Mouse (Mus musculus): ENCODE data around the gene Tnni1. TPM values are rescaled to one million over a fixed set of nuclear protein-coding genes. Genes with fewer than 3 reads are reported as not detected.

Gene Tnni1
- polyA plus RNA-seq, 1 experiment from 2014 or later = 1.3 TPM

GRCm38 (mm10) chr1:135821780-135822179, 42.5 kb downstream of the Tnni1 start:
- no peak overlapping the region for H3K9ac ChIP-seq (ENCODE audit: low read length)
- no peak overlapping the region for H3K27ac ChIP-seq (ENCODE audit: low read depth, low read length)
- DNase-seq (ENCODE audit: low spot score, missing footprints) (no peak), ATAC-seq (ENCODE audit: low FRiP score) (no peak)
- peaks cover 41% of the 10 kb centered on the region for H3K27me3 ChIP-seq (ENCODE audit: control insufficient read depth, insufficient read depth, low read length)
- no peaks in the 10 kb centered on the region for H3K36me3 ChIP-seq (ENCODE audit: control insufficient read depth, insufficient read depth, low read length)
- peaks cover 8% of the 10 kb centered on the region for H3K4me1 ChIP-seq (ENCODE audit: control insufficient read depth, insufficient read depth, low read length)
- WGBS = 80% methylated on average over 7 of the region's 7 CpGs
- H3K9me3 ChIP-seq (ENCODE audit: control insufficient read depth, low read length) = no peaks in the 10 kb centered on the region
- no peak overlapping the region for H3K4me2 ChIP-seq
- H3K4me3 ChIP-seq (ENCODE audit: low read depth, low read length) = no peak overlapping the region

GRCm38 (mm10) chr1:135828918-135829317, 49.7 kb downstream of the Tnni1 start:
- Histone ChIP-seq H3K9me3 (ENCODE audit: control insufficient read depth, low read length) (no peaks in the 10 kb centered on the region), H3K27ac (ENCODE audit: low read depth, low read length) (no peak overlapping the region), H3K36me3 (ENCODE audit: control insufficient read depth, insufficient read depth, low read length) (no peaks in the 10 kb centered on the region), H3K27me3 (ENCODE audit: control insufficient read depth, insufficient read depth, low read length) (no peaks in the 10 kb centered on the region; the same call in 1 of the 2 replicates), H3K9ac (ENCODE audit: low read length) (no peak overlapping the region), H3K4me2 (no peak overlapping the region), H3K4me1 (ENCODE audit: control insufficient read depth, insufficient read depth, low read length) (no peaks in the 10 kb centered on the region), H3K4me3 (ENCODE audit: low read depth, low read length) (no peak overlapping the region)
- 13% methylated on average over 1 of the region's 1 CpGs for WGBS
- DNase-seq (ENCODE audit: low spot score, missing footprints) = peak; percentile 94
- ATAC-seq (ENCODE audit: low FRiP score) = no peak

DNA sequence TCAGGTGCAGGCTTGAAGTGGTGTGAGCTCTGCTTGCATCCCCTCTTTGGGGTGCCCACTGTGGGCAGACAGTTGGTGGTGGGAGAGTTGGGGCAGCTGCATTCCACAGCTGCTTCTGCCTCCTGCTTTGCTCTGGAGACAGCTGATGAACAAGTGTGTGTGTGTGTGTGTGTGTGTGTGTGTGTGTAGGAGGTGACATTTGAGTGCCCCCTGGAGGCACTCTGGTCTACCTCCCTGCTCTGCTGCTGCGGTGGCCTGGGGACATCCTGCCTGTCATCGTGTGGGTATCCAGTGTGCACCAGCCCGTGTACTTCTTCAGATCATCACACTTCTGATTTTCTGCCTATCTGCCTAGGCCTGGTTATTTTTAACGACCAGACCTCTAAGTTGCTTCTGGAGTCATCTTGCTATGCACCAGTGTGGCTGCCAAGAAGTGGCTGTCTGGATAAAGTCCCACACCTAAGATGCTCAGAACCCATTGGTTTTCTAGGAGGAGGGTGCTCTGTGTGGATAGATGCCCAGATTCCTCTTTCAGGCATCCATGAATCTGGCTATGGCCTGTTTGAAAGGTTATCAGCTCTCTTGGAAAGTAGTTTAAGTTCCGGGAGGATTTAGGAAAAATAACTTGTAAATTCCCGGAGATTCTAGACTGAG, 55.1 kb downstream of the Tnni1 start:
- Histone ChIP-seq H3K4me3 (ENCODE audit: low read depth, low read length) (no peak overlapping the region), H3K4me1 (ENCODE audit: control insufficient read depth, insufficient read depth, low read length) (no peaks in the 10 kb centered on the region), H3K9me3 (ENCODE audit: control insufficient read depth, low read length) (no peaks in the 10 kb centered on the region), H3K9ac (ENCODE audit: low read length) (no peak overlapping the region), H3K27ac (ENCODE audit: low read depth, low read length) (no peak overlapping the region), H3K27me3 (ENCODE audit: control insufficient read depth, insufficient read depth, low read length) (no peaks in the 10 kb centered on the region), H3K4me2 (no peak overlapping the region), H3K36me3 (ENCODE audit: control insufficient read depth, insufficient read depth, low read length) (no peaks in the 10 kb centered on the region)
- 77% methylated on average over 6 of the region's 6 CpGs for WGBS
- DNase-seq (ENCODE audit: low spot score, missing footprints) (peak; percentile 64), ATAC-seq (ENCODE audit: low FRiP score) (no peak)

- H3K9ac ChIP-seq (ENCODE audit: low read length) = no peak overlapping the region
- WGBS = 82% methylated on average over 8 of the region's 8 CpGs
- DNase-seq (ENCODE audit: low spot score, missing footprints) (peak; percentile 51), ATAC-seq (ENCODE audit: low FRiP score) (no peak)
- no peaks in the 10 kb centered on the region for H3K4me1 ChIP-seq (ENCODE audit: control insufficient read depth, insufficient read depth, low read length)
- no peaks in the 10 kb centered on the region for H3K27me3 ChIP-seq (ENCODE audit: control insufficient read depth, insufficient read depth, low read length)
- H3K27ac ChIP-seq (ENCODE audit: low read depth, low read length) = no peak overlapping the region
- no peaks in the 10 kb centered on the region for H3K9me3 ChIP-seq (ENCODE audit: control insufficient read depth, low read length)
- H3K4me3 ChIP-seq (ENCODE audit: low read depth, low read length) = no peak overlapping the region
- H3K36me3 ChIP-seq (ENCODE audit: control insufficient read depth, insufficient read depth, low read length) = no peaks in the 10 kb centered on the region
- H3K4me2 ChIP-seq = no peak overlapping the region
Measured at GRCm38 (mm10) chr1:135834983-135835382, 55.7 kb downstream of the Tnni1 start.

GRCm38 (mm10) chr1:135835716-135836483, 56.7 kb downstream of the Tnni1 start, which contains the start of gene Tnnt2:
Gene Tnnt2 (plus strand): TSS chr1:135836354.
- 62% methylated on average over 9 of the region's 9 CpGs for WGBS
- ATAC-seq (ENCODE audit: low FRiP score) = no peak

GRCm38 (mm10) chr1:135838626-135839025, 59.4 kb downstream of the Tnni1 start:
- Histone ChIP-seq H3K4me2 (no peak overlapping the region), H3K4me3 (ENCODE audit: low read depth, low read length) (no peak overlapping the region), H3K9ac (ENCODE audit: low read length) (no peak overlapping the region), H3K9me3 (ENCODE audit: control insufficient read depth, low read length) (no peaks in the 10 kb centered on the region), H3K27ac (ENCODE audit: low read depth, low read length) (no peak overlapping the region), H3K36me3 (ENCODE audit: control insufficient read depth, insufficient read depth, low read length) (no peaks in the 10 kb centered on the region), H3K27me3 (ENCODE audit: control insufficient read depth, insufficient read depth, low read length) (no peaks in the 10 kb centered on the region), H3K4me1 (ENCODE audit: control insufficient read depth, insufficient read depth, low read length) (no peaks in the 10 kb centered on the region)
- 73% methylated on average over 4 of the region's 4 CpGs for WGBS
- ATAC-seq (ENCODE audit: low FRiP score) (no peak), DNase-seq (ENCODE audit: low spot score, missing footprints) (peak; percentile 61)

More at GRCm38 (mm10) chr1:135835716-135836483, 56.7 kb downstream of the Tnni1 start, which contains the start of gene Tnnt2:
- Histone ChIP-seq H3K4me1 (ENCODE audit: control insufficient read depth, insufficient read depth, low read length) (no peaks in the 10 kb centered on the region), H3K9ac (ENCODE audit: low read length) (no peak within 1 kb of the TSS), H3K4me2 (no peak within 1 kb of the TSS), H3K9me3 (ENCODE audit: control insufficient read depth, low read length) (no peaks in the 10 kb centered on the region), H3K4me3 (ENCODE audit: low read depth, low read length) (no peak within 1 kb of the TSS), H3K27me3 (ENCODE audit: control insufficient read depth, insufficient read depth, low read length) (no peaks in the 10 kb centered on the region), H3K36me3 (ENCODE audit: control insufficient read depth, insufficient read depth, low read length) (no peaks in the 10 kb centered on the region), H3K27ac (ENCODE audit: low read depth, low read length) (no peak within 1 kb of the TSS)
- DNase-seq (ENCODE audit: low spot score, missing footprints) = peak; percentile 82

DNA sequence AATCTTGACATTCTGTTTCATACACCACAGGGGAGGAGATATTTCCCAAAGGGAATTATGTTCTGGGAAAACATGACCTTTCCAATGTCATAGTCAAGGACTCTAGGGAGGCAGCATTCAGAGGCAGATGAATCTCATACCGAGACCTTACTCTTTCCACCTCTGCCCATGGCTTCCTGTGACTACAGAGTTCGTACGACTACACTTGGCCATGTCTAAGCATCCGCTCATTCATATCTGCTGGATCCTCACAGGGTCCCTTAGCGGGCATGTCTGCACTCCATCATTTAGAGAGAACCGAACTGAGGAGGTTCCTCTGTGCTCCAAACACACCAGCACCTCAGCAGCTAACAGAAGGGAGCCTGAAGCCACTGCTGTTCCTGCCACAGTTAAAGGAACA, 59.8 kb downstream of the Tnni1 start:
- H3K4me1 ChIP-seq (ENCODE audit: control insufficient read depth, insufficient read depth, low read length) = no peaks in the 10 kb centered on the region
- no peaks in the 10 kb centered on the region for H3K36me3 ChIP-seq (ENCODE audit: control insufficient read depth, insufficient read depth, low read length)
- H3K4me2 ChIP-seq = no peak overlapping the region
- H3K27ac ChIP-seq (ENCODE audit: low read depth, low read length) = no peak overlapping the region
- no peaks in the 10 kb centered on the region for H3K9me3 ChIP-seq (ENCODE audit: control insufficient read depth, low read length)
- WGBS = 86% methylated on average over 6 of the region's 6 CpGs
- H3K9ac ChIP-seq (ENCODE audit: low read length) = no peak overlapping the region
- DNase-seq (ENCODE audit: low spot score, missing footprints) (peak; percentile 62), ATAC-seq (ENCODE audit: low FRiP score) (no peak)
- H3K4me3 ChIP-seq (ENCODE audit: low read depth, low read length) = no peak overlapping the region
- no peaks in the 10 kb centered on the region for H3K27me3 ChIP-seq (ENCODE audit: control insufficient read depth, insufficient read depth, low read length)

GRCm38 (mm10) chr1:135840675-135841395, 61.6 kb downstream of the Tnni1 start:
- 73% methylated on average over 15 of the region's 15 CpGs for WGBS
- no peak overlapping the region for H3K4me3 ChIP-seq (ENCODE audit: low read depth, low read length)
- no peak overlapping the region for H3K4me2 ChIP-seq
- H3K9me3 ChIP-seq (ENCODE audit: control insufficient read depth, low read length) = no peaks in the 10 kb centered on the region
- H3K36me3 ChIP-seq (ENCODE audit: control insufficient read depth, insufficient read depth, low read length) = no peaks in the 10 kb centered on the region
- H3K27ac ChIP-seq (ENCODE audit: low read depth, low read length) = no peak overlapping the region
- peak; percentile 78 for DNase-seq (ENCODE audit: low spot score, missing footprints)
- H3K9ac ChIP-seq (ENCODE audit: low read length) = no peak overlapping the region
- no peaks in the 10 kb centered on the region for H3K4me1 ChIP-seq (ENCODE audit: control insufficient read depth, insufficient read depth, low read length)
- no peak for ATAC-seq (ENCODE audit: low FRiP score)
- H3K27me3 ChIP-seq (ENCODE audit: control insufficient read depth, insufficient read depth, low read length) = no peaks in the 10 kb centered on the region

Measured in midbrain, embryonic 11.5 days (tissue).